Mouse (Mus musculus): ENCODE data around the gene Ccpg1.

Gene Ccpg1

DNA sequence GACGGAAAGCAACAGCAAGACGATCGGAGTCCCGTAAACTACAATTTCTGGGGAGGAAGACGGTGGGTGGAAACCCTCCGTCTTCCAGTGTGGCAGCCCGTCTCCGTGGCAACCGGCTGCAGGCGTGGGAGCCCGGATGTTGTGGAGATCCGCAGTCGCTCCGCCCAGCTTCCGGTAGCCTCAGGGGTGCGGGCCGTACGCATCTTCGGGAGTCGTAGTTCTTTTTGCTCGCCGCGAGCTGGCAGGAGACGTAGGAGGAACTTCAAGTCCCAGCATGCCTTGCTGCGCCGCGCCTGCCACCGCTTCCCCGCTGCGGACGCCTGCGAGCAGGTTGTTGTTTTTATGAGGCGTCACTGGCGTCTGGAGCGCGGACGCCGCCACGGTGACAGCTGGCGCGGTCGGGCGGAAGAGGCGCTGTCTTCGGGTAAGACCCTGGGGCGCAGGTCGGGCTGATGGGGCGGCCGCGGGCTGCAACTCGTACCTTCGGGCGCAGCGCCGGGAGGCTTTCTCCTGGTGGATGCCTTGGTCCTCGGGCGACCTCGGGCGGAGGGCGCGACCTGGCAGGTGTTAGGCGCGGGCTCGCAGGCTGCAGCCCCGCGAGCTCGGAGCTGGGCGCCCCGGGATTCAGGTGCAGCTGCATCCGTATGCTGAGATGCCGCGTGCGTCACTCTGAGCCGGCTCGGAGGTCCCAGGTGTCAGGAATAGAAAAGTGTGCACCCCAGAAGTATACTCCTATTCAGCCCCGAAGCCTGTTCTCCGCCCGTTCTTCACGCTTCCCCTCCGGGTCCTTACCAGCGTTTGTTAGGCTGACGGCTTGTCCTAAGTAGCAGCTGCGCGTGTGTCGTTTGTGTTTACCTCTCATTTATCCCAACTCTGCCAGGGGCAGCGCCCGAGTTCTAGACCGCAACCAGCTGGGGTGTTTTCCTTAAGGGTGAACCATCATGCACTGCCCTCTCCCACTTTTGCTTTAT, at the start of gene Ccpg1, which contains the start of gene Ccpg1os:
Gene Ccpg1, plus strand, starts transcription at position 180 of the 971 bp plus-strand sequence.
Gene Ccpg1os, minus strand, starts transcription at position 133 of the 971 bp plus-strand sequence.
- peak; percentile 98 for DNase-seq (ENCODE audit: low read depth)

DNA sequence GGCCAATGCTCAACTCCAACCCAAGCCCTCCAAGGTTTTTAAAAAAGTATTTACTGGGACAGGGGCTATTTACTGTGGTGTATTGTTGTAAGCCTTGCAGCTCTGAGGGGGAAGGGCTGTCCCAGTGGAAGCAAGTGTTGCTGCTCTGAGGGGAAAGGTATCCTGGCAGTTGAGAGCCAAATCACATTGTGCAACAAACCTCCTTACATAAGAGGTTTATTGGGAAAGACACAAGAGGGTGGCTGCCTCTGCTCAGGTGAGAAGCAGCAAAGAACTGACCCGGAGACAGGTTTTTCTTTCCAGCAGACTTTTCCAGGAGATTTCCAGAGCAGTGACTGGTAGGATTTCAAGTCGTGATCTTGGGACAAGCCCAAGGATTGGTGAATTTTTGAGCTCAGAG, 48.9 kb upstream of the Ccpg1 start:
- DNase-seq (ENCODE audit: low read depth), result no peak

DNA sequence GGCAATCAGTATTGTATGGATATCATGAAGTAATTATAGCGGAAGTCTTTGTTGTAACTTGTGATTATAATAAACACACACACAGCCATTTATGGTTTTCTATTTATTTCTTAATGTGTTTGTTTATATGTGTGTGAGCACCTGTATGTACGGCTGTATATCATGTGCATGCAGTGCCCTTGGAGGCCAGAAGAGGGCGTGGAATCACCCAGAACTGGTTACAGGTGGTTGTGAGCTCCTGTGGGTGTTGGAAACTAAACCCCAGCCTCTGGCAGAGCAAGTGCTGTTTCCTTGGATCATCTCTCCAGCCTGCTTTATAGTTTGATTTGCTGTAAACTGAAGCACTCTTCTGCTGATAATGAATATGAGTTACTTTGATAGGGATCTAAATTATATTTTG, 41.8 kb upstream of the Ccpg1 start:
- DNase-seq (ENCODE audit: low read depth), result peak; percentile 11

DNA sequence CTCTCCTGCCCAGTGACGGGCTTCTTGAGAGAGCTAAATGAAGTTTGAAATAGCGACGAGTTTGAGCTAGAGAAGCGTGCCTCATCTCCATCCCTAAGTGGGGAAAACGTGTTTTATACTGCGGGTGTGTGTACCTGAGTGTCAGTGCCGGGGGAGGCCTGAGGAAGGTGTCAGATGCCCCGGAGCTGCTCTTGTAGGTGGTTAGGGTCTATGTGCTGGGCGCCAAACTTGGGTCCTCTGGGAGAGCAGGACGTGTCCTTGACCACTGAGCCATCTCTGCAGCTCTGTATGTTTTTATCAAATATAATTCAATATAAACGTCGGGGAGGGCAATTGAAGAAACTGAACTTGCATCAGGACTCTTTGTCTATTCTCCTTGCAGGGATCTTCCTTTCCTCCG, 40.9 kb upstream of the Ccpg1 start:
- no peak for DNase-seq (ENCODE audit: low read depth)

DNA sequence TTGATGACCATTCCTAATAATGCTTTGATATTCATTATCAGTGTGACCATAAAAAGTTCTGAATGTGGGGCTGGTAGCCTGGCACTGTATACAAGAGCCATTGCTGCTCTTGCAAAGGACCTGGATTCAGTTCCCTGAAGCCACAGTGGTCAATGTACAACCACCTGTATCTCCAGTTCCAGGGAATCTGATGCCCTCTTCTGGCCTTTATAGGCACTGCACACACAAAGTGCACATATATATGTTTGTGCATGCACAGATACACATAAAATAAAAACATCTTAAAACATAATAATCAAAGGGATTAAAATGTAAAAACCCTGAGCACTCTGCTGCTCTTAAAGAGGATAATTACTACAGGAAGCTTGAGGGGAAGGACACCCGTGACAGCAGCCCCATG, 38.2 kb upstream of the Ccpg1 start:
- no peak for DNase-seq (ENCODE audit: low read depth)

DNA sequence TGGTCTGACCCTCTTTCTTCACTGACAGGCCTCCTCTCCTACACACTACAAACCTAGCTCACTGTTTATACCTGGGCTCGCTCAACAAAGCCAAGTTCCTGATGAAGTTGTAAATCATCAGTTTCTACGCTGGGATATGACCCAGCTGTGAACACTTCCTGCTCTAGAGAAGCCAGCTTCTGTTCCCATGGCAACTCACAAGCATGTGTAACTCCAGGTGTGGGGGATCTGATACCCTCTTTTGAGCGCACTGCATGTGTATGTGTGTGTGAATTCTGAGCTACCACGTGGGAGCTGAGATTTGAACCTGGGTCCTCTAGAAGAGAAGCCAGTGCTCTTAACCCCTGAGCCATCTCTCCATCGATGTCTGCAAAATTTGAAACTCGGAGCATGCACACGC, 35.7 kb upstream of the Ccpg1 start:
- no peak for DNase-seq (ENCODE audit: low read depth)

DNA sequence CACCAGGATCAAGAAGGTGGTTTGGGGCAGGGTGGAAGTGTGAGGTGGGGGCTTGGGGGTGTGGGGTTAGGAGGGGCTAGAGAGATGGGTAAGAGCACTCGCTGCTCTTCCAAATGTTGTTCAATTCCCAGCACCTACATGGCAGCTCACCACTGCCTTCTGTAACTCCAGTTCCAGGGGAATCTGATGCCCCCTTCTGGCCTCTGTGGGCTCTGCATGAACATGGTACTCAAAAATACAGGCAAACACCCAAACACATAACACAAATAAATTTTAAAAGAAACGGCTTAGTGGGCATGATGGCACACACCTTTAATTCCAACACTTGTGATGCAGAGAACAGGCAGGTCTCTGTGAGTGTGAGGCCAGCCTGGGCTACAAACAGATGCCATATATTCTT, 30.5 kb upstream of the Ccpg1 start:
- peak; percentile 52 for DNase-seq (ENCODE audit: low read depth)

DNA sequence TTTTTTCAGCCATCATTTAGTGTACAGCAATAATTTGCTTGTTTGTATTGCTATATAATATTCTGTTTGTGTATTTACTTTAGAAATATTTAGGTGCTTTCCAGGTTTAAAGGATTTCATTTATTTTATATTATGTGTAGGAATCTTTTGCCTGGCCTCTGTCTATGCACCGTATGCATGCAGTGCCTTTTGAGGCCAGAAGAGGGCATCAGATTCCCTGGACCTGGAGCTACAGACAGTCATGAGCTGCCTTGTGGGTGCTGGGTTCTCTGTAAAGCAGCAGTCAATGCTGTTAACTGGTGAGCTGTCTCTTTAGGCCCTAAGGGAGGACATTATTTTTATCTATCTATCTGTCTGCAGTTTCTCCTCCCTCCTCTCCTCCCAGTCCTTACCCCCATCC, 29.7 kb upstream of the Ccpg1 start:
- peak; percentile 82 for DNase-seq (ENCODE audit: low read depth)

DNA sequence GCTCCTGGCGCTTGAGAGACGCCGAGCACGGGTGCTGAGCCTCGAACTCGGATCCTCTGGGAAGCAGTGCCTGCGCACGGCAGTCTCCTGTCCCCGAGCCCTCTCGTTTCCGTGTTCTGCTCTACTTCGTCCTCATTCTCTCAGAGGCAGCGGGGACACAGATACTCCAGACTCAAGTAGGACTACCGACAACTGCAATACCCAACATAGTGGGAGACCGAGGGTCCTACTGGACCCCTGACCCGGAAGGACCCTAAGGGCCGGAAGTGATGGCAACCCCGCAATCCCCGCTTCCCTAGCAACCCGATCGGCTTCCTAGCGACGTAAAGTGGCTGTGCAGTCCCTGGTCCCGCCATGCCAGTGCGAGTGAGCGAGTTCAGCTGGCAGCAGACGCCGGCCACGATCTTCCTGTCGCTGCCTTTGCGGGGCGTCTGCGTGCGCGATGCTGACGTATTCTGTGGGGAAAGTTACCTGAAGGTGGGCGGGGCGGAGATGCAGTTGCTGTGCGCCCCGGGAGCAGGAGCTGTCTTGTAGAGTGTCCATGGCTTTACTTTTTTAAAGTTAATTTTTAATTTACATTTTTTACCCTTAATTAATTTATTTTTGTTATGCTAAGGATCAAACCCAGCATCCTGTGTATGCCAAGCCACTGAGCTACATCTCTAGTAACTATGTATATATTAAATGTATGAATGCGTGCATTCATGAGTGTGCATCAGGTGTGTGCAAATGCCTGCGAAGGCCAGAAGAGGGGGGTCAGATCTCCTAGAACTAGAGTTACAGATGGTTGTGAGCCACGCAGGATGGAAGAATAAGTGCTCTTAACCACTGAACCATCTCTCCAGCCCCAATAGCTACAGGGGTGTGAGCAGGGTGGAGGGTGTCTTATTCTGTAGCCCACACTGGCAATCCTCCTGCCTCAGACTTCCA, 26.4 kb upstream of the Ccpg1 start, which contains the start of the genes Dyx1c1 and Gm44503:
Gene Dyx1c1, plus strand, starts transcription at position 265 of the 930 bp plus-strand sequence.
Gene Gm44503, plus strand, starts transcription at position 332 of the 930 bp plus-strand sequence.
- peak; percentile 92 for DNase-seq (ENCODE audit: low read depth)

DNA sequence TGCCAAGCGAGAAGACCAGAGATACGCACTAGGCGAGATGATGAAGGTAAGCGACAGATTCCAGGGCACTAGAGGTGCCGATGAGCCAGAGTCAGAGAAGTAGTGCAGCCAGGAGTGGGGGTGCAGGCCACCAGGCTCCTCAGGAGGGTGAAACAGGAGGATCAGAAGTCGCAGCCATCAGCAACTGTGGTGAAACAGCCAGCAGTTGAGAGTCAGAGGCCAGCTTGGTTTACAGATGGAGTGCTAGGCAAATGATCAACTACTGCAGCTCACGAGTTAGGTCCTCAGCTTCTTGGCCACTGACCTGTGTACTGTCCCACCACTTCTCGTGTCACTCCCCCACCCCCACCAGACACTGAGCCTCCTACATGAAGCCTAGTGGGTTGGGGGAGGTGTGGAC, 23.9 kb upstream of the Ccpg1 start:
- DNase-seq (ENCODE audit: low read depth), result peak; percentile 54

DNA sequence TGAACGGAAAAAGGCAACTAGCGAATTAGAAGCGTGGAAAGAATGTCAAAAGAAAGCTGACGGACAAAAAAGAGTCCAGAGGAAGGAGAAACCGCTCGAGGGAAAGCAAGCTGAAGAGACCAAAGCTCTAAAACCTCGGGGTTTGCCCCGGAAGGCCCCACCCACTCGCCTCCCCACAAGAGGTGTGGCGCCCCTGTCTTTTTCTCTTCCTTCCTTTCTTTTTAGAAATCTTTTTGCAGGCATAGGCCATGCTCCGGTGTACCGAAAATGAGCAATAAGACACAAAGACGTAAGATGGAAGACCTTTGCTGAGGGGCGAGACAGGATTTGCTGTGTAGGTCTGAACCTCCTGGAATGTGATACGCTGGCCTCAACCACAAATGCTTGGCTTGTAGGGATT, 23.3 kb upstream of the Ccpg1 start:
- peak; percentile 83 for DNase-seq (ENCODE audit: low read depth)

DNA sequence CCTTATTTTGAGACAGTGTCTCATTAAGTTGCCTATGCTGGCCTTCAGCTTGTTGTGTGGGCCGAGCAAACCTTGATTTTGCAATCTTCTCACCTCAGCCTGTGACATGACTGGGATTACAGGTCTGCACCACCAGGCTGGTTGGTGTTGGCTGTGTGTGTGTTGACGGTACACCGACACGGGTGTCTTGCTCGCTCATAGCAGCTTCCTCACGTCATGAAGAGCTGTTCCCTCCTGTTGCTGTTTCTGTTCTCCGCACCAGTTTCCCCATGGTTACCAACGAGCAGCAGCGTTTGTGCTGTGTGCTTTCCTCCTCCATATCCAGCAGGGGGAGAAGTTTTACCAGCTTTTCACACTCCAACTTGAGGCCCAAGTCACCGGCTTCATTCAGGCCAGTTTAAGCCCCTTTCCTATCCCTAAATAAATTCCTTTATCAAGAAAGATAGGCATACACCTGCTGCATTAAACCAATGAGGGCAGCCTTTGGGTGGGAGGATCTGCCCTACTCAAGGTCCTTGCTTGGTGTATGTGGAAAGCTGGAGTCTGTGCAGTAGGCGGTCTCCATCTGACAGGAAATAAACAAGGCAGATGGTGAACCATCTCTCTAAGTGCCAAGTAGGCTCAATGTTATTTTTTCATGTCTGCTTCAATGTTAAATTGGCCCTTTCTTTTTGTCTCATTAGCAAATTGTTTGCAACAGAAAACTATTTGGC, 16.7 kb upstream of the Ccpg1 start:
- peak; percentile 92 for DNase-seq (ENCODE audit: low read depth)

DNA sequence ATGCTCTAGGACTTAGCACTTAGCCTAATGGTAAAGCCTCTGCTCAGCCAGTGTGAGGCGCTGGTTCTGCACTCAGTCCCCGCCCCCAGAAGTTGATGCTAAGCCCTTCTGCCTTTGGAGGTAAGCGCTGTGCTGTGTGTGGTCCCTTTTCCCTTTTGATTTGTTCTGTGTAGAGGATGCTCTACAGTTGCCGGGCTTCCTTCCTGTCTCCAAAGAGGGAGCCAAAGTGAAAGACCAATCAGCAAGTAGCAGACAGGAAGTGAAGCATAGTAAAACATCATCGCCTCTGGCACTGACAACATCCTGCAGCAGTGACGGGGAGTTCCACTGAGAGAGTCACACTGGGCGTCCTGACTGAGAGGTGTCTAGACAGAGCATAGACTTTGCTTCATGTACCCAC, 15.4 kb upstream of the Ccpg1 start:
- peak; percentile 93 for DNase-seq (ENCODE audit: low read depth)

DNA sequence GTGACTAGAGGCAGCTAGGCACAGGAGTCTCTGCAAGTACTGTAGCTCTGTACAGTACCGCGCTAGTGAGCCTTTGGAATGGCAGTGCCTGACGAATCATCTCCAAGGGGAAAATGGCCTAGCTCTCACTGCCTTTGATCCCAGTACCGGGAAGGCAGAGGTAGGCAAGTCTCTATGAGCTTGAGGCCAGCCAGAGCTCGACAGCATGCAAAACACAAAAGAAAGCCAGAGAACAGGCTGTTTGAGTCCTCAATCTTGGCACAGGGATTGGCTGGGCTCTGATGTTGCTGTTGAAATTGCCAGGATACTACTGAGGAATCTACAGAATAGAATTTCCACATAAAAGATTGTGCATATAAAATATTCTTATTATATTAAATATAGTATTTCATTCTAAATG, 12.8 kb upstream of the Ccpg1 start:
- DNase-seq (ENCODE audit: low read depth), result no peak

DNA sequence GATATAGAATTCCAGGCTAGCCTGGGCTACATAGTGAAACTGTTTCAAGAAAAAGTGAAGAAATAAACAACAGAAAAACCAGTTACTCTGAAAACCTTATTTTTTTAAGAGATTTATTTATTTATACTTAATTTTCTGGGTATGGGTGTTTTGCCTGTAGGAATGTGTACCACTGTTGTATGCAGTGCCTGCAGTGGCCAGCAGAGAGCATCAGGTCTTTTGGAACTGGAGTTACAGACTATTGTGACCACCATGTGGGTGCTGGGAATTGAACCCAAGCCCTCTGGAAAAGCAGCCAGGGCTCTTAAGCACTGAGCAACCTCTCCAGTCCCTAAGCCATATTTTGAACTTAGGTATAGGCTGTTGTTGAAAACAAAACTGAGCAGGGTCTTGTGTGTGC, 12.2 kb upstream of the Ccpg1 start:
- no peak for DNase-seq (ENCODE audit: low read depth)

DNA sequence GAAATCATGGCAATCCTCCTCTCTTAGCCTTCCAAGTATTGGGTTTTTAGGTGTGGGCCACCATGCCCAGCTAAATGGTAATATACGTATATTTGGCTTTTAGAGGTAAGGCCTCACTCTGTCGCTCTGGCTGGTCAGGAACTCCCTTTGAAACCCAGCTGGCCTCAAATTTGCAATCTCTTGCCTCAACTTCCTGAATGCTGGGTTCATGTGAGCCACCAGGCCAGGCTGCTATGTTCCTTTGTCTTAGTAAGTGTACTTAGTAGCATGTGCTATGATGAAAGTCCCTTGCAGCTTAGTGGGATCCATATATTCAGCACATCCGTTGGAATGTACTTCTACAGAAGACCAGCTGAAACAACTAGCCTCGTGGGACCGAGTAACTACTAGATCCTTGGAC, 10.5 kb upstream of the Ccpg1 start:
- no peak for DNase-seq (ENCODE audit: low read depth)

DNA sequence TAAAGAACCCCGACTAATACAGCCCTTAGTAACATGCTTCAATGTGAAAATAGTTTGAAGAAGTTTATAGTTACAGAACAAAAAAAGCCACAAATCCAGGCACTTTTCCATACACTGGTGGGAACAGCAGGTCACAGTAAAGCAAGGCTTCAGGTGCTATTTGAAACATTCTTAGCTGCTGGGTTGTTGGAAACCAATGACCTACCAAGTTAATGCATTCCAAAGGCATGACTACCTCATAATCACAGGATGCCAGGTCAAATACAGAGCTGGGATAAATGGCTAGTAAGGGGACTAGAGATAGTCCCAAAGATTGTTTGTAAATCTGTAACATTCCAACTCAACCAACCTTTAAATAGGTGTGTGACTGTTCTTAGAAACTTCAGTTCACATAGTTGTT, 10.0 kb upstream of the Ccpg1 start:
- DNase-seq (ENCODE audit: low read depth), result no peak

DNA sequence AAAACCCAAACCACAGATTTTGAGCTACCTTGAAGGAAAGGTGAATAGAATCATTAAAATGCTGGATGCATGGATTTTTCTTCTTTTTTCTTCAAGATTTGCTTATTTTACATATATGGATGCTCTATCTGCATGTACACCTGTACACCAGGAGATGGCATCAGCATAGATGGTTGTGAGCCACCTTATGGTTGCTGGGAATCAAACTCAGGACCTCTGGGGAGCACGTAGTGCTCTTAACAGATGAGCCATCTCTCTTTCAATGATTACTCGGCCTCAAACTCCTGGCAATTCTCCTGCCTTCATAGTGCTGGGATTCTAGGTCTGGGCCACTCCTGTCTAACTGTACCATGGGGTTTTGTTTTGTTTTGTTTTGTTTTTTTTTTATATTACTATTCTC, 2.2 kb upstream of the Ccpg1 start:
- peak; percentile 48 for DNase-seq (ENCODE audit: low read depth)

DNA sequence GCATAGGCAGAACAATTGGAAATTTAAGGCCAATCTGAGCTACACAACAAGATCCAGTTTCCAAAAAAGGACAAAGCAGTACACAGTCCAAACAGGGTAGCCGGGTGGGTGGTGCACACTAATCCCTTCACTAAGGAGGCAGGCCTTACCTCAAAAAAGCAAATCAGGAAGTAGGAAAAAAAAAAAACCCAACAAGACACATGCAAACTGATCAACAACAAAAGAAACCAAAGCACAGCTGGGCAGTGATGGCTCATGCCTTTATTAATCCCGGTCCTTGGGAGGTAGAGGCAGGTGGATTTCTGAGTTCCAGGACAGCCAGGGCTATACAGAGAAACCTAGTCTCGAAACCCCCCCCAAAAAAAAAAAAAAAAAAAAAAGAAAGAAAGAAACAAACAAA, 2.5 kb downstream of the Ccpg1 start:
- DNase-seq (ENCODE audit: low read depth), result no peak

DNA sequence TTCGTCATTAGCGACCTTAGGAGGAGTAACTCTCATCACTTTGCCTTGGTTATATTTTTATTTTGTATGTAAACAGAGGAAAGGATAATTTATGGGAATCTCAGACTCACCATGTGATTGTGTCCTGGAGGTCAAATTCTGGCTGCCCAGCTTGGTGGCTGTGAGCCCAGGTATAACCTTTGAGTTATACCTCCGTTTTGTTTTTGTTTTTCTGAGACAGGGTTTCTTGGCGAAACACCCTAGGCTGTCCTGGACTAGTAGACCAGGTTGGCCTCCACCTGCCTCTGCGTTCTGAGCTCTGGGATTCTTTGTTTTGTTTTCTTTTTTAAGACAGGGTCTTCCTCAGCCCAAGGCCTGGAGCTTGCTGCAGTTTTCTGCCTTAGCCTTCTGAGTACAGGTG, 3.5 kb downstream of the Ccpg1 start:
- DNase-seq (ENCODE audit: low read depth), result no peak

DNA sequence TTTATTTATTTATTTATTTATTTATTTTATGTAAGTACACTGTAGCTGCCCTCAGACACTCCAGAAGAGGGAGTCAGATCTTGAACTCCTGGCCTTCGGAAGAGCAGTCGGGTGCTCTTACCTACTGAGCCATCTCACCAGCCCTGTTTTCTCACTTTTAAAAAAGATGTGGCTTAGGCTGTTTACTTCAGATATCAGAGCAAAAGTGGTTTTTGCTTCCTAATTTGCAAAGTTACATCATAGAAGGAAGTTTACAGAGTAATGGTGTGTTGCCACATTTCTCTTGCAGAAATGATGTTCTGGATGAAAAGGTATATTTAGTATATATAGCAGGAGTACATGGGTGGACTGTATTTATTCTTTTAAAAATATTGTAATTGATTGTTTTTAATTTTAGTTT, 6.2 kb downstream of the Ccpg1 start:
- DNase-seq (ENCODE audit: low read depth), result no peak

DNA sequence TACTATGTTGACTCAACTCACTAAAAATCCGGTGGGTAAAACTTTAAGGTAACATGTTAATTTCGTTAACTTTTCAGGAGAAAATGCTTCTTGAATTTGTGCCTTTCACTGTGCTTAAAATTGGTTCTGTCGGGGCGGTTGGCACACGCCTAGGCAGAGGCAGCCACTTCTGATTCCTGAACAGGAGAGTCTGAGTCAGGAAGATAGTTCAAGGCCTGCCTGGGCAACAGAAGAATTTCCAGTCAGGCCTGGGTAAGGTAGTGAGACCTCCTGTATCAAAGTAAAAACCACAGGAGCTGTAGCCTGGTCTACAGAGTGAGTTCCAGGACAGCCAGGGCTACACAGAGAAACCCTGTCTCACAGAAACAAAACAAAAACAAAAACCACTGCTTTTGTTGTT, 7.3 kb downstream of the Ccpg1 start:
- DNase-seq (ENCODE audit: low read depth), result no peak

Measured in naive thymus-derived CD4-positive, alpha-beta T cell, adult 2 months (primary cell).